Mouse (Mus musculus) hindbrain, postnatal 0 days (tissue): Measurements from ENCODE around the gene Plp1. TPM values are rescaled to one million over a fixed set of nuclear protein-coding genes. Genes with fewer than 3 reads are reported as not detected.

Experiments used
- ATAC-seq: fragments of 200-750 bp; cut with Nextera tagmentation; 2 replicates; pipeline ENCODE4 v1.8.0; 2017; ENCODE audit warnings: mild to moderate bottlenecking, moderate TSS enrichment, moderate library complexity
- DNase-seq: peaks from one replicate; pipeline ENCODE4 v3.0.0-alpha.2; 2015; ENCODE audit warnings: low spot score
- H3K27ac ChIP-seq: fragments of 300-500 bp; sonication (generic); 2 replicates; pipeline ENCODE4 v1.5.1; 2014; ENCODE audit warnings: mild to moderate bottlenecking
- H3K27me3 ChIP-seq: fragments of 300-500 bp; sonication (generic); 2 replicates; pipeline ENCODE4 v1.6.1; 2014; ENCODE audit warnings: low read length, mixed read lengths; ENCODE audit not compliant: insufficient read depth
- H3K36me3 ChIP-seq: fragments of 300-500 bp; sonication (generic); 2 replicates; pipeline ENCODE4 v1.6.1; 2014; ENCODE audit warnings: low read length, mixed read lengths; ENCODE audit not compliant: insufficient read depth
- H3K4me1 ChIP-seq: fragments of 300-500 bp; sonication (generic); 2 replicates; pipeline ENCODE4 v1.6.1; 2014; ENCODE audit warnings: antibody characterized with exemption, low read length, mixed read lengths; ENCODE audit not compliant: insufficient read depth
- H3K4me2 ChIP-seq: fragments of 300-500 bp; sonication (generic); 2 replicates; pipeline ENCODE4 v1.6.1; 2014; ENCODE audit warnings: low read depth, mild to moderate bottlenecking, low read length, moderate library complexity, mixed read lengths
- H3K4me3 ChIP-seq: fragments of 300-500 bp; sonication (generic); 2 replicates; pipeline ENCODE4 v1.5.1; 2014; ENCODE audit warnings: low read length
- H3K9ac ChIP-seq: fragments of 300-500 bp; sonication (generic); replicated peaks from 2 replicates; pipeline ENCODE4 v1.6.1; 2014; ENCODE audit warnings: mild to moderate bottlenecking, low read length, moderate library complexity, mixed read lengths
- H3K9me3 ChIP-seq: fragments of 300-500 bp; sonication (generic); 2 replicates; pipeline ENCODE4 v1.6.1; 2016; ENCODE audit warnings: low read length, mixed read lengths
- CTCF ChIP-seq: IDR thresholded peaks from 2 replicates; pipeline ENCODE4 v1.5.1; 2016; ENCODE audit warnings: antibody characterized with exemption, control low read depth, low read depth
- WGBS: fragments of 180-500 bp; shearing (Covaris S2); extraction: QIAGEN DNeasy Blood & Tissue Kit; methylation state at CpG from one replicate; pipeline ENCODE4 v1.1.7; 2014; 5-methylcytosine and 5-hydroxymethylcytosine counted together
- polyA plus RNA-seq: library from polyadenylated mRNA; unstranded; fragments of >200 nt; fragmentation: Nextera tagmentation; extraction: Ambion mirVana; gene quantifications from 2 replicates; pipeline ENCODE4 v1.2.1, GENCODE M21; 2015
- total RNA-seq: library from RNA; depleted of rRNA; stranded (reverse); fragments of >200 nt; gene quantifications from 2 replicates; pipeline ENCODE4 v1.2.3, GENCODE M21; 2014; rRNA removed

Gene Plp1
- 54.3 and 64.8 TPM in 2 replicates for total RNA-seq
- 46.2 and 67.2 TPM in 2 replicates for polyA plus RNA-seq

DNA sequence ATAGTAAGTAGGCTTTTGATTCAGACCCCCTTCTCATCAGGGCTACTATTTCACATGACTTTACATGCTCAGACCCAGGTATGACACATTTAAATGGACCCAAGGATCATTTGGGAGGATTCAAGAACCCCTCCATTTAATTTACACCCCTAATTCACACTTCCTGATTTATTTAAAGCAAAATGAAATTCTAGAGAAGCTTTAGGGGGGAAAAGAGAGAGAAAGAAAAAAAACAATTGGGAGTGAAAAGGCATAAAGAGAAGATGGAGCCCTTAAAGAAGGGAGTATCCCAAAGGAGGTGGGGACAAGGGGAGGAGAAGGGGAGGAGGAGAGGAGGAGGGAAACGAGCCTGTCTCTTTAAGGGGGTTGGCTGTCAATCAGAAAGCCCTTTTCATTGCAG is at the start of gene Plp1:
Gene Plp1 (plus strand): TSS at position 301 of the 400 bp plus-strand sequence.
- no peak for TF ChIP-seq CTCF
- H3K36me3 ChIP-seq: no peaks in the 10 kb centered on the region
- no peak within 1 kb of the TSS for H3K4me3 ChIP-seq
- DNase-seq (no peak), ATAC-seq (no peak)
- no peak within 1 kb of the TSS for H3K27ac ChIP-seq
- H3K4me2 ChIP-seq: no peak within 1 kb of the TSS
- WGBS: 15% methylated on average over 1 of the region's 1 CpGs
- H3K9me3 ChIP-seq: no peaks in the 10 kb centered on the region
- H3K9ac ChIP-seq: no peak within 1 kb of the TSS
- no peaks in the 10 kb centered on the region for H3K4me1 ChIP-seq
- no peaks in the 10 kb centered on the region for H3K27me3 ChIP-seq

- H3K4me2 ChIP-seq: no peak overlapping the region
- no peaks in the 10 kb centered on the region for H3K36me3 ChIP-seq
- H3K9ac ChIP-seq: no peak overlapping the region
- TF ChIP-seq CTCF: no peak
- no peaks in the 10 kb centered on the region for H3K4me1 ChIP-seq
- ATAC-seq: no peak
- H3K27ac ChIP-seq: no peak overlapping the region
- no peaks in the 10 kb centered on the region for H3K27me3 ChIP-seq
- no peak overlapping the region for H3K4me3 ChIP-seq
- no peaks in the 10 kb centered on the region for H3K9me3 ChIP-seq
- no peak for DNase-seq
- WGBS: 53% methylated on average over 1 of the region's 1 CpGs
Measured at GRCm38 (mm10) chrX:136773035-136773434, 49.4 kb upstream of the Plp1 start.

GRCm38 (mm10) chrX:136778046-136778445 is 44.4 kb upstream of the Plp1 start:
- Histone ChIP-seq H3K27ac (no peak overlapping the region), H3K4me3 (no peak overlapping the region), H3K4me2 (no peak overlapping the region), H3K4me1 (no peaks in the 10 kb centered on the region), H3K36me3 (no peaks in the 10 kb centered on the region), H3K9ac (no peak overlapping the region), H3K9me3 (no peaks in the 10 kb centered on the region), H3K27me3 (no peaks in the 10 kb centered on the region)
- DNase-seq: no peak
- no peak for ATAC-seq
- TF ChIP-seq CTCF: no peak
- 74% methylated on average over 3 of the region's 3 CpGs for WGBS

- Histone ChIP-seq H3K36me3 (no peaks in the 10 kb centered on the region), H3K27ac (no peak overlapping the region), H3K9me3 (no peaks in the 10 kb centered on the region), H3K27me3 (no peaks in the 10 kb centered on the region), H3K4me1 (no peaks in the 10 kb centered on the region), H3K9ac (no peak overlapping the region), H3K4me2 (no peak overlapping the region), H3K4me3 (no peak overlapping the region)
- no peak for DNase-seq
- TF ChIP-seq CTCF: no peak
- 46% methylated on average over 2 of the region's 2 CpGs for WGBS
- ATAC-seq: no peak
Measured at GRCm38 (mm10) chrX:136779262-136779661, 43.2 kb upstream of the Plp1 start.

GRCm38 (mm10) chrX:136780041-136780440 is 42.4 kb upstream of the Plp1 start, which contains the start of gene Glra4:
TSS of gene Glra4 (minus strand) at chrX:136780141.
- no peak for ATAC-seq
- Histone ChIP-seq H3K36me3 (no peaks in the 10 kb centered on the region), H3K4me2 (no peak within 1 kb of the TSS), H3K4me1 (no peaks in the 10 kb centered on the region), H3K4me3 (no peak within 1 kb of the TSS), H3K27me3 (no peaks in the 10 kb centered on the region), H3K27ac (no peak within 1 kb of the TSS), H3K9me3 (no peaks in the 10 kb centered on the region), H3K9ac (no peak within 1 kb of the TSS)
- no peak for TF ChIP-seq CTCF
- no peak for DNase-seq
- 70% methylated on average over 3 of the region's 3 CpGs for WGBS

DNA sequence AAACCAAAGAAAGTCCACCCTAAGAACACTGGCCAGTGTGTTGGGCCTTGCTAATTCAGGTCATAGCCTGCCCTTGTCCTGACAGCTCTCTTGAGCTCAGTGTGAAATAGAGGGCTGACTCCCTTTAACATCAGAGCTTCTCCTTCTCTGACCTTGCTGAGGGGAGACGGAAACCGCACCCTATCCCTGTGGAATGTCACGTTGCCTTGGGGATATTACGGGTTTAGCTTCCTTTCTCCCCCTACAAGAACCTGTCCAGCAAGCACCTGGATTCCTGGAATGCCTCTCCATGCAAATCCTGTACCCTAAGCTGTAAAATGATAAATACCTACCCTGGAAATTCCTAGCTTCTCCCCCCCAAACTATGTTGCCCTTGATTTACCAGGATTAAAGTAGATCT is 33.0 kb upstream of the Plp1 start:
- H3K9me3 ChIP-seq: no peaks in the 10 kb centered on the region
- H3K4me1 ChIP-seq: no peaks in the 10 kb centered on the region
- no peak for TF ChIP-seq CTCF
- H3K4me2 ChIP-seq: no peak overlapping the region
- H3K36me3 ChIP-seq: no peaks in the 10 kb centered on the region
- H3K4me3 ChIP-seq: no peak overlapping the region
- DNase-seq (no peak), ATAC-seq (no peak)
- H3K27me3 ChIP-seq: no peaks in the 10 kb centered on the region
- no peak overlapping the region for H3K9ac ChIP-seq
- no peak overlapping the region for H3K27ac ChIP-seq
- 88% methylated on average over 4 of the region's 4 CpGs for WGBS

DNA sequence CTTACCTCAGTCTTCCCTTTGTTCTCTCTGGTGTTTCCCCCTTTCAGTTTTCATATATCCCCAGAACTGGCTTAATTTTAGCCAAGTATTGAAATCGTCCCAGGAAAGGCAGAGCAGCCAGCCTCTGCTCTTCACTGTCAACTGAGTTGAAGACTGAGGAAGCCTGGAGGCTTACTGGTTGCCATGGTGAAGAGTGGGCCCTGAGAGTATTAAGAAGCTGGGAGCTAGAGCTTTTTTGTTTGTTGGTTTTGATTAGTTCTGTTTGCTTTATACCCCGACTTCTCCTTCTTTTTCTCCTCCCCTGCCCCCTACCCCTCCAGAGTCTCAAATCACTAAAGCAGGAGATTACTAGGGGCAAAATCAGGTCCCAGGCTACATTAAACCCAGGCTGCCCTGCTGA is 25.2 kb upstream of the Plp1 start:
- Histone ChIP-seq H3K36me3 (no peaks in the 10 kb centered on the region), H3K4me2 (no peak overlapping the region), H3K27ac (no peak overlapping the region), H3K9me3 (no peaks in the 10 kb centered on the region), H3K27me3 (no peaks in the 10 kb centered on the region), H3K4me1 (no peaks in the 10 kb centered on the region), H3K9ac (no peak overlapping the region), H3K4me3 (no peak overlapping the region)
- ATAC-seq (no peak), DNase-seq (no peak)
- WGBS: 39% methylated on average over 2 of the region's 2 CpGs
- no peak for TF ChIP-seq CTCF
